Mouse (Mus musculus) MEL (cell line): ENCODE results near the gene Upk3b. TPM values are rescaled to one million over a fixed set of nuclear protein-coding genes. Genes with fewer than 3 reads are reported as not detected.

ENCODE experiments used
- DNase-seq: peaks from one replicate; pipeline ENCODE4 v3.0.0; 2011; ENCODE audit warnings: low read depth, low spot score
- H3K27ac ChIP-seq: 2 replicates; pipeline ENCODE4 v1.5.1; 2012; ENCODE audit warnings: low read depth, mild to moderate bottlenecking, control low read depth, low read length, moderate library complexity; ENCODE audit not compliant: control insufficient read depth
- H3K27me3 ChIP-seq, 2 experiments: fragments of 150-350 bp in 1 of 2; sonication (generic) in 1 of 2; 2 replicates each; pipeline ENCODE4 v1.6.1; 2012; ENCODE audit warnings: low read length in 2 of 2, mild to moderate bottlenecking in 2 of 2, improper control_type of control experiment in 1 of 2, moderate library complexity in 1 of 2; ENCODE audit not compliant: insufficient read depth in 2 of 2, control insufficient read depth in 1 of 2
- H3K36me3 ChIP-seq, 2 experiments: 2 replicates each; pipeline ENCODE4 v1.6.1; 2012 to 2014; ENCODE audit warnings: low read length in 2 of 2, improper control_type of control experiment in 1 of 2, inconsistent platforms in 1 of 2, mild to moderate bottlenecking in 1 of 2; ENCODE audit not compliant: insufficient read depth in 2 of 2, control insufficient read depth in 1 of 2
- H3K4me1 ChIP-seq, 2 experiments: fragments of 150-350 bp in 1 of 2; sonication (generic) in 1 of 2; 2 replicates each; pipeline ENCODE4 v1.6.1; 2012; ENCODE audit warnings: low read length in 2 of 2, improper control_type of control experiment in 1 of 2, mild to moderate bottlenecking in 1 of 2; ENCODE audit not compliant: insufficient read depth in 2 of 2, control insufficient read depth in 1 of 2
- H3K4me3 ChIP-seq, 2 experiments: fragments of 150-350 bp in 1 of 2; sonication (generic) in 1 of 2; 2 replicates each; pipeline ENCODE4 v1.5.1; 2012; ENCODE audit warnings: low read depth in 2 of 2, low read length in 2 of 2, mild to moderate bottlenecking in 2 of 2, moderate library complexity in 2 of 2, control low read depth in 1 of 2, improper control_type of control experiment in 1 of 2; ENCODE audit not compliant: control insufficient read depth in 1 of 2, insufficient read depth in 1 of 2
- H3K79me2 ChIP-seq: 2 replicates; pipeline ENCODE4 v1.6.1; 2012; ENCODE audit warnings: mild to moderate bottlenecking, low read length, moderate library complexity; ENCODE audit not compliant: control insufficient read depth, poor library complexity, insufficient read depth
- H3K9ac ChIP-seq: 2 replicates; pipeline ENCODE4 v1.6.1; 2012; ENCODE audit warnings: low read depth, mild to moderate bottlenecking, control low read depth, low read length, moderate library complexity; ENCODE audit not compliant: control insufficient read depth, poor library complexity, severe bottlenecking
- H3K9me3 ChIP-seq: fragments of 150-350 bp; sonication (generic); replicated peaks from 2 replicates; pipeline ENCODE4 v1.6.1; 2012; ENCODE audit warnings: mild to moderate bottlenecking, low read length, improper control_type of control experiment, moderate library complexity; ENCODE audit not compliant: insufficient read depth
- BHLHE40 ChIP-seq: IDR thresholded peaks from 2 replicates; pipeline ENCODE4 v1.6.1; 2012; ENCODE audit warnings: low read depth, mild to moderate bottlenecking, inconsistent platforms, low read length, improper control_type of control experiment, borderline replicate concordance
- CHD2 ChIP-seq: IDR thresholded peaks from 2 replicates; pipeline ENCODE4 v1.6.1; 2011; ENCODE audit warnings: low read length, improper control_type of control experiment
- ELF1 ChIP-seq: IDR thresholded peaks from 2 replicates; pipeline ENCODE4 v1.6.1; 2014; ENCODE audit warnings: low read depth, mild to moderate bottlenecking, inconsistent platforms, low read length, improper control_type of control experiment, moderate library complexity
- EP300 ChIP-seq, 2 experiments: IDR thresholded peaks; 2 replicates each; pipeline ENCODE4 v1.6.1; 2011; ENCODE audit warnings: improper control_type of control experiment in 2 of 2, low read length in 2 of 2, low read depth in 1 of 2, mild to moderate bottlenecking in 1 of 2
- ETS1 ChIP-seq: IDR thresholded peaks from 2 replicates; pipeline ENCODE4 v1.6.1; 2012; ENCODE audit warnings: low read depth, mild to moderate bottlenecking, inconsistent platforms, low read length, improper control_type of control experiment, moderate library complexity
- JUND ChIP-seq: IDR thresholded peaks from 2 replicates; pipeline ENCODE4 v1.6.1; 2011; ENCODE audit warnings: low read depth, mild to moderate bottlenecking, improper control_type of control experiment, low read length
- KAT2A ChIP-seq: conservative IDR thresholded peaks from 2 replicates; pipeline ENCODE4 v1.6.1; 2012; ENCODE audit warnings: low read depth, low read length, improper control_type of control experiment, inconsistent platforms
- MAZ ChIP-seq: IDR thresholded peaks from 2 replicates; pipeline ENCODE4 v1.6.1; 2012; ENCODE audit warnings: low read depth, mild to moderate bottlenecking, inconsistent platforms, low read length, improper control_type of control experiment
- MEF2A ChIP-seq: IDR thresholded peaks from 2 replicates; pipeline ENCODE4 v1.6.1; 2014; ENCODE audit warnings: low read depth, mild to moderate bottlenecking, inconsistent platforms, low read length, improper control_type of control experiment; ENCODE audit not compliant: poor library complexity, insufficient replicate concordance, severe bottlenecking; ENCODE audit errors: extremely low read depth
- MYC ChIP-seq: IDR thresholded peaks from 2 replicates; pipeline ENCODE4 v1.6.1; 2011; ENCODE audit warnings: low read depth, mild to moderate bottlenecking, low read length, improper control_type of control experiment, moderate library complexity
- NRF1 ChIP-seq: IDR thresholded peaks from 2 replicates; pipeline ENCODE4 v1.6.1; 2014; ENCODE audit warnings: low read depth, mild to moderate bottlenecking, inconsistent platforms, low read length, improper control_type of control experiment, moderate library complexity; ENCODE audit not compliant: poor library complexity, insufficient read depth, severe bottlenecking
- POLR2A ChIP-seq, 2 experiments: IDR thresholded peaks; 2 replicates each; pipeline ENCODE4 v1.6.1; 2011 to 2012; ENCODE audit warnings: low read length in 2 of 2, mild to moderate bottlenecking in 2 of 2, control low read depth in 1 of 2, improper control_type of control experiment in 1 of 2, low read depth in 1 of 2, moderate library complexity in 1 of 2; ENCODE audit not compliant: control insufficient read depth in 1 of 2, insufficient read depth in 1 of 2, poor library complexity in 1 of 2
- TBP ChIP-seq: IDR thresholded peaks from 2 replicates; pipeline ENCODE4 v1.8.0; 2011; ENCODE audit warnings: low read depth, low read length, improper control_type of control experiment
- TCF12 ChIP-seq: IDR thresholded peaks from 2 replicates; pipeline ENCODE4 v1.6.1; 2014; ENCODE audit warnings: low read depth, mild to moderate bottlenecking, inconsistent platforms, low read length, improper control_type of control experiment, moderate library complexity
- USF2 ChIP-seq, 2 experiments: IDR thresholded peaks; 2 replicates each; pipeline ENCODE4 v1.6.1; 2011 to 2012; ENCODE audit warnings: improper control_type of control experiment in 2 of 2, low read length in 2 of 2, borderline replicate concordance in 1 of 2, inconsistent platforms in 1 of 2, low read depth in 1 of 2, mild to moderate bottlenecking in 1 of 2; ENCODE audit not compliant: insufficient read depth in 1 of 2
- ZMIZ1 ChIP-seq: IDR thresholded peaks from 2 replicates; pipeline ENCODE4 v1.6.1; 2012; ENCODE audit warnings: low read depth, mild to moderate bottlenecking, inconsistent platforms, low read length, improper control_type of control experiment, moderate library complexity
- polyA plus RNA-seq, 2 experiments: library from polyadenylated mRNA; stranded (reverse) in 1 of 2; unstranded in 1 of 2; fragments of >175 nt in 1 of 2; fragments of >200 nt in 1 of 2; gene quantifications; 2 replicates each; pipeline versions ENCODE4 v1.2.1 to v1.2.4; 2012; ENCODE audit warnings: low replicate concordance in 2 of 2, low read depth in 1 of 2; ENCODE audit not compliant: insufficient read length in 2 of 2, insufficient read depth in 1 of 2, missing spikeins in 1 of 2
- total RNA-seq: library from RNA; depleted of rRNA; stranded (reverse); fragments of 300-350 nt; gene quantifications from 2 replicates; pipeline ENCODE4 v1.2.3, GENCODE M21; 2012

Upk3b gene
- total and polyA plus RNA-seq, 3 experiments: not detected

- TF ChIP-seq TCF12 (no peak), ELF1 (no peak), JUND (no peak), MYC (no peak), MAZ (no peak), KAT2A (no peak), ZMIZ1 (no peak), EP300 (IDR thresholded peaks at IDR 0.05; ENCODE audit: low read depth in 1 of 2, low read length in 2 of 2) (no peak), CHD2 (no peak)
- no peaks in the 10 kb centered on the region for H3K27me3 ChIP-seq
- no peaks in the 10 kb centered on the region for H3K79me2 ChIP-seq
- H3K4me1 ChIP-seq: peaks cover 0 to 8% of the 10 kb centered on the region in 2 experiments; a peak in 1 of 4 replicates
- no peak for DNase-seq
- no peaks in the 10 kb centered on the region for H3K36me3 ChIP-seq
- no peak overlapping the region for H3K27ac ChIP-seq
- H3K4me3 ChIP-seq: no peak overlapping the region
- no peaks in the 10 kb centered on the region for H3K9me3 ChIP-seq
- H3K9ac ChIP-seq: no peak overlapping the region
Observed at GRCm38 (mm10) chr5:136086290-136086689, 48.0 kb downstream of the Upk3b start.

- Histone ChIP-seq H3K27me3 (no peaks in the 10 kb centered on the region), H3K4me3 (no peak overlapping the region), H3K27ac (no peak overlapping the region), H3K9ac (no peak overlapping the region), H3K79me2 (no peaks in the 10 kb centered on the region), H3K4me1 (0 out of 4 replicates have a peak, but pooled peaks cover 0 to 3% of the 10 kb centered on the region in 2 experiments), H3K36me3 (no peaks in the 10 kb centered on the region), H3K9me3 (no peaks in the 10 kb centered on the region)
- no peak for TF ChIP-seq MEF2A
- TF ChIP-seq NRF1: no peak
- no peak for TF ChIP-seq ETS1
- TF ChIP-seq USF2 (IDR thresholded peaks at IDR 0.05; ENCODE audit: borderline replicate concordance in 1 of 2, insufficient read depth in 1 of 2, low read depth in 1 of 2, low read length in 2 of 2): no peak
- no peak for TF ChIP-seq CHD2
- TF ChIP-seq POLR2A (IDR thresholded peaks at IDR 0.05; ENCODE audit: control insufficient read depth in 1 of 2, insufficient read depth in 1 of 2, low read depth in 1 of 2, low read length in 2 of 2, poor library complexity in 1 of 2): no peak
- TF ChIP-seq BHLHE40: no peak
- no peak for TF ChIP-seq JUND
- TF ChIP-seq TBP: no peak
- peak; percentile 28 for DNase-seq
Observed at GRCm38 (mm10) chr5:136088821-136089575, 50.7 kb downstream of the Upk3b start.
